Mouse (Mus musculus) limb, embryonic 10.5 days (tissue): ENCODE results near the gene Rbpms2. TPM values are rescaled to one million over a fixed set of nuclear protein-coding genes. Genes with fewer than 3 reads are reported as not detected.

Experiments used
- DNase-seq: peaks from one replicate; pipeline ENCODE4 v3.0.0-alpha.2; 2017; ENCODE audit warnings: low spot score
- H3K27ac ChIP-seq: fragments of 300-500 bp; sonication (generic); 2 replicates; pipeline ENCODE4 v1.5.1; 2016; ENCODE audit warnings: mild to moderate bottlenecking
- H3K27me3 ChIP-seq: fragments of 300-500 bp; sonication (generic); 2 replicates; pipeline ENCODE4 v1.6.1; 2016; ENCODE audit warnings: low read depth, mild to moderate bottlenecking; ENCODE audit not compliant: poor library complexity, severe bottlenecking
- H3K36me3 ChIP-seq: fragments of 300-500 bp; sonication (generic); 2 replicates; pipeline ENCODE4 v1.6.1; 2016; ENCODE audit warnings: mild to moderate bottlenecking, moderate library complexity
- H3K4me1 ChIP-seq: fragments of 300-500 bp; sonication (generic); 2 replicates; pipeline ENCODE4 v1.6.1; 2016
- H3K4me3 ChIP-seq: fragments of 300-500 bp; sonication (generic); 2 replicates; pipeline ENCODE4 v1.5.1; 2016; ENCODE audit warnings: mild to moderate bottlenecking, moderate library complexity
- H3K9me3 ChIP-seq: fragments of 300-500 bp; sonication (generic); replicated peaks from 2 replicates; pipeline ENCODE4 v1.6.1; 2016; ENCODE audit warnings: mild to moderate bottlenecking
- WGBS: fragments of 180-500 bp; shearing (Covaris S2); methylation state at CpG from one replicate; pipeline ENCODE4 v1.1.7; 2016; 5-methylcytosine and 5-hydroxymethylcytosine counted together
- polyA plus RNA-seq: library from polyadenylated mRNA; unstranded; fragments of >200 nt; fragmentation: Nextera tagmentation; extraction: Ambion mirVana; gene quantifications from 2 replicates; pipeline ENCODE4 v1.2.1, GENCODE M21; 2016

Rbpms2 gene
- polyA plus RNA-seq, 1 experiment from 2014 or later = 33.5 TPM

DNA sequence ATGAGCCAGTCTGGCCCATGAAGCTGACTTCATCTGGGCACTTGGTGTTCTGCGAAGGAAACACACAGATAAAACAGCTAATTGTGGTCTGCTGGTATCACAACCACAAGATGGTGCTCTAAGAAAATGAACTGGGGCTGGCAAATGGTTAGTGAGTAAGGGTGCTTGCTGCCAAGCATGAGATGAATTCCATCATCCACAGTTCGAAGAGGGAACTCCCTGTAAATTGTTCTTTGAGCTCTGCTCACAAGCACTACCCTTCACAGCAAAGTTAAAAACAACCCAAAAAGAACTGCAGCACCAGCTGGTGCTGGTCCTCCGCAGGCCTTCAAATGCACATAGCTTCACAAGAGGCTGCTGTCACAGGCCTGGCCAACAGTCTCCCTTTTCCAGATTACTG lies 66.2 kb downstream of the Rbpms2 start:
- Histone ChIP-seq H3K27ac (no peak overlapping the region), H3K4me3 (no peak overlapping the region), H3K36me3 (peaks cover 96% of the 10 kb centered on the region), H3K27me3 (no peaks in the 10 kb centered on the region), H3K4me1 (peaks cover 8% of the 10 kb centered on the region; the same call in 1 of the 2 replicates), H3K9me3 (no peaks in the 10 kb centered on the region)
- WGBS = 91% methylated on average over 3 of the region's 3 CpGs
- DNase-seq = no peak

- Histone ChIP-seq H3K4me1 (peaks cover 8% of the 10 kb centered on the region; the same call in 1 of the 2 replicates), H3K36me3 (peaks cover 97% of the 10 kb centered on the region), H3K27ac (no peak overlapping the region), H3K4me3 (no peak overlapping the region), H3K27me3 (no peaks in the 10 kb centered on the region), H3K9me3 (no peaks in the 10 kb centered on the region)
- no peak for DNase-seq
These were observed 66.9 kb downstream of the Rbpms2 start for GRCm38 (mm10) chr9:65696337-65696736.

DNA sequence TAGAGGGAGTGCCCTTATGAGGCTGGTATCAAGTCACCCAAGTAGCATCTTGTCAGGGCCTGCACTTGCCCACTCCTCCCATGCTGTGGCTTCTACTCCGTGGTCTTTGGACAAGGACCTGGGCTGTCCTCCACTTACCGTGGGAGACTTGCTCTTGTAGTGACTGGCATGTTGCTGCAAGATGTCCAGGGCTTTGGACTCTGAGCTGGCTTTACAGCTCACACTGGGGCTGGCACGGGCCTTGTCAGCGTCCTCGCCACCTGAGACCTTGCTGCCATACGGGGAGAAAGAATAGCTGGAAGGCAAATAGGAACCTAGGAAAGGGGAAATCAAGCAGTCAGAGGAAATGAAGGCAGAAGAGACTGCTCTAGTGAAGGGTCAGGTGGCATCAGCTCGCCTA lies 67.9 kb downstream of the Rbpms2 start:
- 90% methylated on average over 7 of the region's 7 CpGs for WGBS
- Histone ChIP-seq H3K36me3 (peaks cover 99% of the 10 kb centered on the region), H3K9me3 (no peaks in the 10 kb centered on the region), H3K27me3 (no peaks in the 10 kb centered on the region), H3K4me3 (no peak overlapping the region), H3K27ac (no peak overlapping the region), H3K4me1 (peaks cover 8% of the 10 kb centered on the region; the same call in 1 of the 2 replicates)
- DNase-seq = no peak

- H3K27me3 ChIP-seq = no peaks in the 10 kb centered on the region
- no peak for DNase-seq
- H3K36me3 ChIP-seq = peaks cover 99% of the 10 kb centered on the region
- no peak overlapping the region for H3K27ac ChIP-seq
- H3K4me3 ChIP-seq = no peak overlapping the region
- peaks cover 2% of the 10 kb centered on the region; the same call in 1 of the 2 replicates for H3K4me1 ChIP-seq
- H3K9me3 ChIP-seq = no peaks in the 10 kb centered on the region
These were observed 68.5 kb downstream of the Rbpms2 start for GRCm38 (mm10) chr9:65697992-65698391.

DNA sequence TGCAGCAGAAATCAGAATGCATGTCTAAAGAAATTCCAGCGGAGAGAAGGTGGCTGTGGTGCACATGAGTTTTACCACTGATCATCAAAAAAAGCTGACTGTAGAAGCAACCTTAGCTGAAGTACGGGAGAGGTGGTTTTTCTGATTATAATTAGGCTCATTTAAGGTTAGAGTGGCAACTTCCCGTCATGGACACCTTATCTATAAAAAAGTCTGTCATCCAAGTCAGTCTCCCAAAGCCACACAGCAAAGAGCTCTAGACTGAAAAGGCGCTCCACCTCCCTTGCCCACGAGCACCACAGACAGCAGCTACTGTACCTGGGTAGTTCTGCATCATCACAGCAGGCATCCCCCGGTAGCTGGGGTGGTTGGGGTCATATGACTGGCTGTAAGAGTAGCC lies 71.1 kb downstream of the Rbpms2 start:
- Histone ChIP-seq H3K36me3 (peaks cover 94% of the 10 kb centered on the region), H3K27ac (no peak overlapping the region), H3K9me3 (no peaks in the 10 kb centered on the region), H3K4me3 (no peak overlapping the region), H3K4me1 (no peaks in the 10 kb centered on the region), H3K27me3 (no peaks in the 10 kb centered on the region)
- WGBS = 90% methylated on average over 6 of the region's 6 CpGs
- no peak for DNase-seq

- Histone ChIP-seq H3K27me3 (no peaks in the 10 kb centered on the region), H3K36me3 (peaks cover 90% of the 10 kb centered on the region), H3K9me3 (no peaks in the 10 kb centered on the region), H3K4me3 (no peak overlapping the region), H3K4me1 (no peaks in the 10 kb centered on the region), H3K27ac (no peak overlapping the region)
- DNase-seq = no peak
- WGBS = 95% methylated on average over 9 of the region's 9 CpGs
These were observed 72.8 kb downstream of the Rbpms2 start for GRCm38 (mm10) chr9:65702286-65702685.

DNA sequence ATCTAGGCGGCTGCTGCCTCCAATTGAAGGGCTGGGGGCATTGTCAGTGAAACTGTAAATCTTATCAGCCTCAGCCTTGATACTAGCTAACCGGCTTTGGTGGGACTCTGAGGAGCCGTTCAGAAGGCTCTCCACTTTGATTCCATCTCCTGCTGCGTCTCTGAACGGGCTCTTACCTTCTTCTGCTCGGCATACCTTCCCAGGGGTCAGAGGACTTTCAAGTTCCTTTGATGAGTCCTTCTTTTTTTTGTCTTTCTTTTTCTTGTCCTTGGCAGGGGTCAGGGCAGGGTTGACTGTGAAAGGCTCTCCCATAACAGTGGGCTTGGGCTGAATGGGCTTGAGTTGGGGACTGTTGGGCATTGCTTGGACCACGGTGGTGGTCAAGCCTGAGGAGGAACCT lies 73.8 kb downstream of the Rbpms2 start:
- no peaks in the 10 kb centered on the region for H3K27me3 ChIP-seq
- peaks cover 82% of the 10 kb centered on the region for H3K36me3 ChIP-seq
- no peak overlapping the region for H3K4me3 ChIP-seq
- no peak overlapping the region for H3K27ac ChIP-seq
- WGBS = 88% methylated on average over 7 of the region's 7 CpGs
- no peak for DNase-seq
- H3K9me3 ChIP-seq = no peaks in the 10 kb centered on the region
- H3K4me1 ChIP-seq = no peaks in the 10 kb centered on the region

GRCm38 (mm10) chr9:65703926-65704595 lies 74.6 kb downstream of the Rbpms2 start:
- Histone ChIP-seq H3K4me3 (no peak overlapping the region), H3K27ac (no peak overlapping the region), H3K36me3 (peaks cover 76% of the 10 kb centered on the region), H3K4me1 (no peaks in the 10 kb centered on the region), H3K27me3 (no peaks in the 10 kb centered on the region), H3K9me3 (no peaks in the 10 kb centered on the region)
- WGBS = 94% methylated on average over 24 of the region's 24 CpGs
- DNase-seq = no peak

Other genes starting within 250 kb of the Rbpms2 start
- 0.83 and 1.0 TPM in 2 replicates for gene Kbtbd13, start 238.0 kb upstream of the Rbpms2 start, polyA plus RNA-seq
- 5.8 and 8.2 TPM in 2 replicates for gene Rasl12, start 231.1 kb upstream of the Rbpms2 start, polyA plus RNA-seq
- not detected in 2 replicates for gene Slc51b, start 206.7 kb upstream of the Rbpms2 start, polyA plus RNA-seq
- gene Mtfmt, start 193.9 kb upstream of the Rbpms2 start, polyA plus RNA-seq = 21.4 and 22.9 TPM in 2 replicates
- 84.1 and 91.0 TPM in 2 replicates for gene Spg21, start 168.7 kb upstream of the Rbpms2 start, polyA plus RNA-seq
- not detected in 2 replicates for gene Ankdd1a, start 109.5 kb upstream of the Rbpms2 start, polyA plus RNA-seq
- 10.0 and 13.0 TPM in 2 replicates for gene Plekho2, start 49.6 kb upstream of the Rbpms2 start, polyA plus RNA-seq
- gene Pif1, start 42.5 kb upstream of the Rbpms2 start, polyA plus RNA-seq = 24.5 and 26.7 TPM in 2 replicates
- gene Oaz2, start 38.4 kb downstream of the Rbpms2 start, polyA plus RNA-seq = 267 and 319 TPM in 2 replicates
- 7.5 and 7.6 TPM in 2 replicates for gene Zfp609, start 197.9 kb downstream of the Rbpms2 start, polyA plus RNA-seq